Mouse (Mus musculus) retina, postnatal 1 day (tissue): Measurements from ENCODE around the gene Cdkl1.

Experiments
- DNase-seq: peaks from one replicate; pipeline ENCODE4 v3.0.0-alpha.2; 2012

Cdkl1 gene

DNA sequence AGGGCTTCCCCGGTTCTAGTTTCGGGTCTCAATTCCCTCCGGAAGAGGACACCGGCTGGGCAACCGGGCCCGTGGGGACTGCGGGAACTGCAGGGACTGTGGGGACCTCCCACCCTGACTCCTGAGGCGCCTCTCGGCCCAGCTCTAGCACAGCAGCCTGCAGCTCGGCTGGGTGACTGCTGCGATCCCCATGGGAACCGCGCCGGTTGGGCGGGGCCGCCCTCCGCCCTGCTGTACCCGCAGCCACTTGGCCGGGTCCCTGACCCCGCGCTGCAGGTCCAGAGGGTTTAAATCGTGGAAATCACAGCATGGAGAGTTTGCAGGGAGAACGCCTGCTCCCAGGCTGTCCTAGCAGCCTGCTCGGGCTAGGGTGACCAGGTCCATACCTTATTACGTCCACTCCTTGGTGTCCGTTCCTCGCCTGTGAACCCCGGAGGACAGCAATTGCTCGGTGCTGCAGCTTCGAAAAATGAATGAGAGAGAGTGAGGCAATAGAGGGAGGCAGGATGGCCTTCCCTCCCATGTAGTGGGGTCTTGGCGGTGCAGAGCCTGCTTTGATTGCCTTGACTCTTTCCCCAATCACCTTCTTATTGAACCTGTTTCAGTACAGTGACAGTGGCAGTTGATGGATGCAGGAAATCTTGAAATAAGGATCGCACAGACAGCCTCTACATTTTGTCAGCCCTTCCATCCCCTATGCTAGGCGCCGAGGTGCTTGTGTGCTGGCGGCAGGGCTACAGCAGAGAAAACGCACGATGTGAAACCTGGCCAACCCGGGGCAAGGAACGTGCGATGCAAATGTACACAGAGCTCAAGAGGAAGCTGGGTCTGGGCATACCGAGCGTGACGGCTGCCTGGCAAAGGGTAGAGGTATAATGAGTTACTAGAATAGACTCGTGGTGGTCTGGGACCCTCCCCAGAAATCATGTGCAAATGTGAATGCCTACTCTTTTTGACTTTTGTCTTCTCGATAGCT is at the start of gene Cdkl1:
Cdkl1 (minus strand) TSS at position 738 of the 976 bp plus-strand sequence.
- peak; percentile 86 for DNase-seq

DNA sequence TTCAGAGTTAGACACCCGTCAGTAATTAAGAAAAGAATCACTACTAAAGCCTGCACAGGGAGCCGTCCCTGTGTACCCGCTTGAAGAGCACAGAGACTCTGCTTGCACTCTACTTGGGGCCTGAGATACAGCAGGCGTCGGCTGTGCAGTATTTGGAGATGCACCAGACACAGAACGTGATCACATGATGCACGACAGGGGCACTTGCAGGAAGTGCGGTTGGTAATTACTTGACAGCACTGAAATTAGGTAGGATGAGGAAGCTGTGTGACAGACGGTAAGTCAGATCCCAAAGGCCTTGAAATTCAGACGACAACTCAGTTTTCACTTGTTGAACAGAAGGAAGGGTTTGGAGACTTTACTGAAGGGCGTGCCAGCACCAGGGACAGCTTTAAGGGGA is 47.3 kb upstream of the Cdkl1 start:
- no peak for DNase-seq

DNA sequence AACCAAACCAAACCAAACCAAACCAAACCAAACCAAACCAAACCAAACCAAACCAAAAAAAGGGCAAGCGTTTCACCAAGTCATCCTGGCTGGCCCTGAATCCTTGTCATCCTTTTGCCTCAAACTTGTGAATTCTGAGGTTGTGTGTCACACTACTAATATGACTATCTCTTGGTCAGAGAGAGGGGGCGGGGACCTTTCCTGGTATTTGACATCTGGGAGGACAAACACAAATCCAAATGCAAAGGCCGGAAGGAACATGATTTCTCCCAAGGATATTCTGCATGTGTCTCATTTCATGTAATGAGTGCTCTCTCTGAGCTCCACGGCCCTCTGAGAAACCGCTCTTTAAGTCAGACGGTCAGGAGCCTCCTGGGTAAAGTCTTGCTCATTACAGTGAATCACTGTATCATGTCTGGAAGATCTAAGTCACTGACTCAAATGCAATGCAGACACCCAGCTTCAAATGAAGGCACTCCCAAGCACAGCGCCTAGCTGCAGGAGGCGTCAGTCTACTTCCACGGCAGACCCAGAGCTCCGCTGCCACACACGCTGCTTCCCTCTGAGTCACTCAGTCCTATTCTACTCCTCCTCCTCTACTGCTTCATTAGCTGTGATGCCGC is 43.0 kb upstream of the Cdkl1 start:
- DNase-seq, result no peak

GRCm38 (mm10) chr12:69831239-69831910 is 40.3 kb upstream of the Cdkl1 start:
- no peak for DNase-seq

DNA sequence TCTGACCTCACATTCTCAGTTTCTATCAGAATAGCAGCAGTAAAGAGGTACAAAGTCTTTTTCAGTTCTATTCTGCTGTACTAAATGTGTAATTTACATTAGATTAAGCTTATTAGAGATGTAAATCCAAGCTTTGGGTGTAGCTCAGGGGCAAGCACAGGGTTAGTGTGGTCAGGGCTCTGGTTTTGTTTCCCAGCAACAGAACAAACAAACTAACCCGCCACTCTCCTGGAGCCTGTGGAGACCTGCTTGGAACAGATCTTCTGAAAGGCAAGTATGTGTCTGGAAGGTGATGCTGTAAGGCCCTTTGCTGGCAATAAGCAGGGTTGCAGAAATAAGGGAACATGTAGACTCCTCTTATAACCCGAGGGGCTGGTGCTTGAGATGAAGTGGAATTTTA is 37.1 kb upstream of the Cdkl1 start:
- DNase-seq, result no peak

GRCm38 (mm10) chr12:69824881-69825597 is 34.0 kb upstream of the Cdkl1 start:
- no peak for DNase-seq

DNA sequence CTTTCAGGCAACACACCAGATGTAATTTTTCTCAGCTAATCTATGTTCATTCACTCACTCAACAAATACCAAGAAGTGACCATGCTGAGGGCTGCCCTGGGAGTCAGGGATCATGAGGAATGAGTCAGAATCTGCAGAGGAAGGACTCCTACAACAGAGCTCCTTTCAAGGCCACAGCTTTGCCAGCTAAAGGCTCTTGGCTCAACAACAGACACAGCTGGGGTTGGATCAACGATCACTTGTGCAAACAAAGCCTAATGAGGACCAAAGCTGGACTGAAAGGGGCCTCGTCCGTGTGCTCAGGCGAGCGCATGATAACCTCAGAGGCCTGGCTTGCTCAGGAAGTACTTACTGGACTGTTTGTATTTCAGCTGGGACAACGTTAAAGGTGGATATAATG is 23.2 kb upstream of the Cdkl1 start:
- DNase-seq, result peak; percentile 84

GRCm38 (mm10) chr12:69813596-69813995 is 22.5 kb upstream of the Cdkl1 start:
- DNase-seq, result no peak

- DNase-seq, result no peak
Observed at GRCm38 (mm10) chr12:69812986-69813385, 21.9 kb upstream of the Cdkl1 start.

- no peak for DNase-seq
Observed at GRCm38 (mm10) chr12:69811976-69812375, 20.9 kb upstream of the Cdkl1 start.

DNA sequence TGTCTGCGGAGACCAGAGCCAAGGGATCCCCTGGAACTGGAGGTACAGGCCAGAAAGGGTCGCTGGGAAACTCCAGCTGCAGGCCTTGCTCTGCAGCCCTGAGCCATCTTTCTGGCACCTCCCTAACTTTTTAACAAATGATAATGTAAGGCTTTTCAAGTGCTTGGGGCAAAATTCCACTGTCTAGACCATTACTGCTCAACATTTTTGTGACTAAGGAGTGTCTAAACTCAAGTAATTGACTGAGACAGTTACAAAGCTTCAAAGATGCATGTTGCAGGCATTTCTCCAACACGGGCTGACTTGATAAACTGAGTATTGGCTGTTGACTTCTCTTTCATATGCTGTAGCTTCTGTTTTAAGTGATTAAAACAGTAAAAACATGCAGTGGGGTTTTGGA is 18.4 kb upstream of the Cdkl1 start:
- no peak for DNase-seq

DNA sequence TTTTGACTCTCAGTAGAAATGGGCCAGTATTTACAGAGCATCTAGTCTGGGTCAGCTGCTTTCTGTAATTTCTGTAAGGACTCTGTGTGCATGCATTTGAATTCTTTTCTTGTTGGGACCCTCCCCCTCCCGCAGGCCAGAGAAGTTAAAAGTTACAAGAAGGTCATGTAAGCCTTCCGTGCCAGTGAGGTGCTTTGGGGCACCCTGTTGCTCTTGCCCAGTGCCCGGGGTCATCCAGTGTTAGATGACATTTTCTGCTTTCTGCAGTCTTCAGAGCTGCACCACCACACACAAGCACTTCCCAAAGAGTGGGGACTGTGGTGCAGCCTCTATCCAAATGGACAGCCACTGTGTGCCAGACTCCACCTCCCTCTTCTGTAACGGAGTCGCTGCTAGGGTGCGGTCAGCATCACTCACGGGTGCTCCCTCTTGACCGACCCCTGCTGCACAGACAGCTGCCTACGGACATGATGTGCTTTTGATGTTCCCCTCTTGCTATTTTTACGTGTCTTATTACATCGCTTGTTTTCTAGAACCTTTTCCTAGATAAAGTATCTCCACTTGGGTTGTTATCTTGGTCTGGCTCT is 16.4 kb upstream of the Cdkl1 start:
- DNase-seq, result no peak

GRCm38 (mm10) chr12:69805148-69805547 is 14.1 kb upstream of the Cdkl1 start:
- DNase-seq, result no peak

GRCm38 (mm10) chr12:69804393-69805070 is 13.5 kb upstream of the Cdkl1 start:
- DNase-seq, result no peak

DNA sequence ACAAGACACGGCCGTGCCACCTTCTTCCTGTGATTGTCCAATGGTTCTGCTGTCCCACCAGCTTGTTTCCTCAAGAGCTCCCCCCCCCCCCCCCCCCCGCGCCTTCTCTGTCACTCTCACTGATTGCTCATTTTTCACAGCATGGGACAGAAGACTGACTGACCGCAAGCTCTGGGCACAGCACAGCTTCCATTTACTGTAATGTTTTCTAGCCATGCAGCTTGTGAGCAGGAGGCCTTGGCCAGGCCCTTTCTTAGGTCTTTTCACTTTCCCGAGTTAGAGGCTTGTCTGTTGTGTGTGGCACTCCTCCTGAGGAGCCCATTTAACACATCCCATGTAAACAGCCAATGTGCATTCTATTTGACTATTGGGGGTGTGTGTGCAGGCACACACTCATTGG is 12.1 kb upstream of the Cdkl1 start:
- DNase-seq, result no peak

- DNase-seq, result no peak
Observed at GRCm38 (mm10) chr12:69800586-69800985, 9.5 kb upstream of the Cdkl1 start.

- DNase-seq, result no peak
Observed at GRCm38 (mm10) chr12:69796311-69796710, 5.2 kb upstream of the Cdkl1 start.

GRCm38 (mm10) chr12:69789766-69790529 is 1.1 kb downstream of the Cdkl1 start:
- DNase-seq, result no peak

DNA sequence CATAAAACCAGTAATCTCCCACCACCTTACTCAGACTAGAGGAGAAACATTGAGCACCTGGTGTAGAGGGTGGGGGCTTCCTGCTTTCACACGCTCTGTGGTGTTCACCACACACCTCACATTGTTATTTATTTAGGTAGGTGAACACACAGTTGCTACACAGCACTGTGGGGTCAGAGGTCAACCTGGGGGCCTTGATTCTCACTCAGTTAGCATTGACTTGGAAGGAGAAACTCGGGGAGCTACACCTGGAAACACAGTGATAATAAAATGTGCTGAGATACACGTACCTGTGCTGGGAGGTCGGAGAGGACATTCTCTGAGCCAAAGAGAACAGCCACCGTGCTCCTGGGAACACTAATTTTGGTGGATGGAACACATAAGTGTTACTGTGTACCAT is 2.7 kb downstream of the Cdkl1 start:
- no peak for DNase-seq

- no peak for DNase-seq
Observed at GRCm38 (mm10) chr12:69785471-69785870, 5.6 kb downstream of the Cdkl1 start.
